In genomic region chr1:132371298-132372081, GRCm38 (mm10) we compare ENCODE assay signal across 8 mouse cellular contexts. TPM values are rescaled to one million over a fixed set of nuclear protein-coding genes. Genes with fewer than 3 reads are reported as not detected.
A peak's percentile ranks its signal among the peaks of the same experiment; 100 is the strongest.
DNase-seq lines count a peak whose midpoint lies in the region; ATAC-seq lines count a peak whose summit lies in the region.

No protein-coding gene starts in this region.

- H3K36me3 ChIP-seq in heart, embryonic 16.5 days (ENCODE audit: control insufficient read depth, insufficient read depth), result no peaks in the 10 kb centered on the region
- 0 out of 2 replicates have a peak, but pooled peaks cover 5% of the 10 kb centered on the region for H3K36me3 ChIP-seq in kidney, embryonic 15.5 days
- H3K36me3 ChIP-seq in midbrain, embryonic 15.5 days (replicated peaks), result no peaks in the 10 kb centered on the region

- H3K27ac ChIP-seq in heart, embryonic 16.5 days (ENCODE audit: low read length), result peak overlapping the region; percentile 44
- peak overlapping the region; percentile 15 for H3K27ac ChIP-seq in brown adipose tissue, adult 24 weeks (replicated peaks; ENCODE audit: low read depth, low read length)
- H3K27ac ChIP-seq in kidney, embryonic 15.5 days, result peak overlapping the region; percentile 59
- peak overlapping the region; percentile 70 for H3K27ac ChIP-seq in midbrain, embryonic 15.5 days

- H3K4me1 ChIP-seq in heart, embryonic 16.5 days (ENCODE audit: control insufficient read depth, insufficient read depth, low read length), result peaks cover 60% of the 10 kb centered on the region
- H3K4me1 ChIP-seq in brown adipose tissue, adult 24 weeks (ENCODE audit: control insufficient read depth, insufficient read depth, insufficient read length, low read length), result peaks cover 36% of the 10 kb centered on the region
- H3K4me1 ChIP-seq in kidney, embryonic 15.5 days, result peaks cover 58% of the 10 kb centered on the region
- peaks cover 69% of the 10 kb centered on the region for H3K4me1 ChIP-seq in midbrain, embryonic 15.5 days

- no peak overlapping the region for H3K9ac ChIP-seq in heart, embryonic 16.5 days (ENCODE audit: low read length)
- 0 out of 2 replicates have a peak overlapping the region, but pooled peaks have one; percentile 9 for H3K9ac ChIP-seq in kidney, embryonic 15.5 days
- H3K9ac ChIP-seq in midbrain, embryonic 15.5 days, result no peak overlapping the region

- no peak overlapping the region for H3K4me3 ChIP-seq in heart, embryonic 16.5 days (ENCODE audit: low read length)
- H3K4me3 ChIP-seq in brown adipose tissue, adult 24 weeks (ENCODE audit: insufficient read depth, low read depth, low read length), result no peak overlapping the region
- H3K4me3 ChIP-seq in kidney, embryonic 15.5 days (replicated peaks), result no peak overlapping the region
- H3K4me3 ChIP-seq in midbrain, embryonic 15.5 days, result no peak overlapping the region

- H3K27me3 ChIP-seq in heart, embryonic 16.5 days (ENCODE audit: control insufficient read depth, insufficient read depth, low read length), result no peaks in the 10 kb centered on the region
- no peaks in the 10 kb centered on the region for H3K27me3 ChIP-seq in kidney, embryonic 15.5 days
- no peaks in the 10 kb centered on the region for H3K27me3 ChIP-seq in midbrain, embryonic 15.5 days (replicated peaks)

- no peak for ATAC-seq in heart, embryonic 16.5 days (replicated peaks; ENCODE audit: extremely low read depth, insufficient read depth, low FRiP score)
- ATAC-seq in kidney, embryonic 15.5 days (replicated peaks; ENCODE audit: low FRiP score), result peak; percentile 20
- ATAC-seq in midbrain, embryonic 15.5 days (replicated peaks), result 0 out of 2 replicates have a peak, but pooled peaks have one; percentile 22
- ATAC-seq in erythroid progenitor cell, adult 5-6 weeks (replicated peaks; ENCODE audit: low FRiP score, poor library complexity, severe bottlenecking), result no peak

- intact Hi-C loops in heart, postnatal 10 days (cut with DNase I), result no loop called here

- no peaks in the 10 kb centered on the region for H3K9me3 ChIP-seq in heart, embryonic 16.5 days (replicated peaks; ENCODE audit: control insufficient read depth, low read length)
- H3K9me3 ChIP-seq in kidney, embryonic 15.5 days (replicated peaks), result no peaks in the 10 kb centered on the region
- H3K9me3 ChIP-seq in midbrain, embryonic 15.5 days, result no peaks in the 10 kb centered on the region

- 65% methylated on average over 8 of the region's 8 CpGs for WGBS in heart, embryonic 16.5 days
- 44% methylated on average over 8 of the region's 8 CpGs for WGBS in kidney, embryonic 15.5 days
- 42% methylated on average over 8 of the region's 8 CpGs for WGBS in midbrain, embryonic 15.5 days

- DNase-seq in heart, postnatal 10 days, result no peak
- no peak for DNase-seq in right cerebral cortex, postnatal 4 days
- DNase-seq in cerebellum, postnatal 10 days, result no peak

- no peak overlapping the region for H3K4me2 ChIP-seq in heart, embryonic 16.5 days (ENCODE audit: low read depth, low read length)
- H3K4me2 ChIP-seq in kidney, embryonic 15.5 days, result no peak overlapping the region
- no peak overlapping the region for H3K4me2 ChIP-seq in midbrain, embryonic 15.5 days

RNA-seq across cellular contexts. Expression of gene Tmcc2, which starts 19.6 kb away (rescaled TPM):
- polyA plus RNA-seq in heart, embryonic 16.5 days (2015; fragmentation: Nextera tagmentation; extraction: Ambion mirVana), result 10.6 and 11.1 TPM in 2 replicates
- 10 to 100 TPM; 14.7 to 16.4 TPM for total RNA-seq in heart, postnatal 10 days (2021)
- polyA plus RNA-seq in brown adipose tissue, adult 24 weeks (2012; ENCODE audit: insufficient read depth, insufficient read length, missing spikeins), result 2.1 and 2.5 TPM in 2 replicates
- polyA plus RNA-seq in kidney, embryonic 15.5 days (2015; fragmentation: Nextera tagmentation; extraction: Ambion mirVana), result 11.9 and 15.5 TPM in 2 replicates
- polyA plus RNA-seq in midbrain, embryonic 15.5 days (2015; fragmentation: Nextera tagmentation; extraction: Ambion mirVana), result 38.4 and 39.4 TPM in 2 replicates
- total RNA-seq in erythroid progenitor cell, adult 5-6 weeks (2015; ENCODE audit: low replicate concordance), result 212 and 231 TPM in 2 replicates
- total RNA-seq in erythroid progenitor cell, adult 5-6 weeks (2017; ENCODE audit: low replicate concordance), result 244 and 297 TPM in 2 replicates

RNA-seq across cellular contexts. Expression of gene Dstyk, which starts 45.9 kb away (rescaled TPM):
- 9.1 and 10.5 TPM in 2 replicates for polyA plus RNA-seq in heart, embryonic 16.5 days (2015; fragmentation: Nextera tagmentation; extraction: Ambion mirVana)
- total RNA-seq in heart, postnatal 10 days (2021), result 10 to 100 TPM; 19.7 to 24.7 TPM
- 5.3 and 7.7 TPM in 2 replicates for polyA plus RNA-seq in brown adipose tissue, adult 24 weeks (2012; ENCODE audit: insufficient read depth, insufficient read length, missing spikeins)
- polyA plus RNA-seq in kidney, embryonic 15.5 days (2015; fragmentation: Nextera tagmentation; extraction: Ambion mirVana), result 15.2 and 15.5 TPM in 2 replicates
- polyA plus RNA-seq in midbrain, embryonic 15.5 days (2015; fragmentation: Nextera tagmentation; extraction: Ambion mirVana), result 12.1 and 12.4 TPM in 2 replicates
- 23.4 and 31.4 TPM in 2 replicates for total RNA-seq in erythroid progenitor cell, adult 5-6 weeks (2015; ENCODE audit: low replicate concordance)
- total RNA-seq in erythroid progenitor cell, adult 5-6 weeks (2017; ENCODE audit: low replicate concordance), result 34.3 and 48.6 TPM in 2 replicates

RNA-seq across cellular contexts. Expression of gene Nuak2, which starts 55.6 kb away (rescaled TPM):
- polyA plus RNA-seq in heart, embryonic 16.5 days (2015; fragmentation: Nextera tagmentation; extraction: Ambion mirVana), result 3.4 and 4.3 TPM in 2 replicates
- 1 to 10 TPM; 3.5 to 4.7 TPM for total RNA-seq in heart, postnatal 10 days (2021)
- polyA plus RNA-seq in brown adipose tissue, adult 24 weeks (2012; ENCODE audit: insufficient read depth, insufficient read length, missing spikeins), result 0.50 and 0.87 TPM in 2 replicates
- 3.6 and 3.8 TPM in 2 replicates for polyA plus RNA-seq in kidney, embryonic 15.5 days (2015; fragmentation: Nextera tagmentation; extraction: Ambion mirVana)
- polyA plus RNA-seq in midbrain, embryonic 15.5 days (2015; fragmentation: Nextera tagmentation; extraction: Ambion mirVana), result 26.1 and 27.9 TPM in 2 replicates
- total RNA-seq in erythroid progenitor cell, adult 5-6 weeks (2015; ENCODE audit: low replicate concordance), result 1.1 and 6.3 TPM in 2 replicates
- total RNA-seq in erythroid progenitor cell, adult 5-6 weeks (2017; ENCODE audit: low replicate concordance), result 3.7 TPM in 1 of 2 replicates, not detected in the other

Comparison
In these comparisons a context has a peak if more than half of its experiments do, and no peak if none do; other contexts are left out.
1. ATAC-seq: peak in kidney, embryonic 15.5 days (single experiment) and midbrain, embryonic 15.5 days (single experiment); none in heart, embryonic 16.5 days (single experiment) and erythroid progenitor cell, adult 5-6 weeks (single experiment).
2. H3K27ac ChIP-seq: peak in every context shown above with its lines; median percentile 70 in midbrain, embryonic 15.5 days; 59 in kidney, embryonic 15.5 days; 44 in heart, embryonic 16.5 days; 15 in brown adipose tissue, adult 24 weeks.